Mouse (Mus musculus) spleen, postnatal 4 days (tissue): ENCODE results near the gene Mitf.

ENCODE experiments used
- DNase-seq, 2 experiments: peaks; one replicate each; pipeline ENCODE4 v3.0.0; 2022; ENCODE audit warnings: low spot score in 2 of 2

Gene Mitf

GRCm38 (mm10) chr6:97806781-97807743 lies at the start of gene Mitf:
TSS of gene Mitf (plus strand) at chr6:97807052.
- peak; percentile 84 to 91 for DNase-seq

GRCm38 (mm10) chr6:97757361-97757760 lies 49.5 kb upstream of the Mitf start:
- no peak for DNase-seq

- DNase-seq, result no peak
Observed at GRCm38 (mm10) chr6:97758884-97759283, 48.0 kb upstream of the Mitf start.

- peak; percentile 18 to 64 for DNase-seq
Observed at GRCm38 (mm10) chr6:97759301-97759700, 47.6 kb upstream of the Mitf start.

- no peak for DNase-seq
Observed at GRCm38 (mm10) chr6:97761326-97761725, 45.5 kb upstream of the Mitf start.

GRCm38 (mm10) chr6:97763970-97764369 lies 42.9 kb upstream of the Mitf start:
- no peak for DNase-seq

GRCm38 (mm10) chr6:97767836-97768235 lies 39.0 kb upstream of the Mitf start:
- DNase-seq, result no peak

- DNase-seq, result no peak
Observed at GRCm38 (mm10) chr6:97769549-97769948, 37.3 kb upstream of the Mitf start.

GRCm38 (mm10) chr6:97781316-97781715 lies 25.5 kb upstream of the Mitf start:
- DNase-seq, result no peak

- DNase-seq, result no peak
Observed at GRCm38 (mm10) chr6:97782291-97782690, 24.6 kb upstream of the Mitf start.

GRCm38 (mm10) chr6:97786871-97787270 lies 20.0 kb upstream of the Mitf start:
- no peak for DNase-seq

- no peak for DNase-seq
Observed at GRCm38 (mm10) chr6:97788361-97788974, 18.4 kb upstream of the Mitf start.

- no peak for DNase-seq
Observed at GRCm38 (mm10) chr6:97789700-97790099, 17.2 kb upstream of the Mitf start.

GRCm38 (mm10) chr6:97792104-97792503 lies 14.7 kb upstream of the Mitf start:
- no peak for DNase-seq

GRCm38 (mm10) chr6:97795175-97795574 lies 11.7 kb upstream of the Mitf start:
- no peak for DNase-seq

- no peak for DNase-seq
Observed at GRCm38 (mm10) chr6:97800615-97801014, 6.2 kb upstream of the Mitf start.

GRCm38 (mm10) chr6:97806051-97806450 lies 801 bp upstream of the Mitf start:
- DNase-seq, result no peak

- no peak for DNase-seq
Observed at GRCm38 (mm10) chr6:97814191-97814590, 7.3 kb downstream of the Mitf start.

GRCm38 (mm10) chr6:97815723-97816122 lies 8.9 kb downstream of the Mitf start:
- DNase-seq, result no peak

GRCm38 (mm10) chr6:97816806-97817205 lies 10.0 kb downstream of the Mitf start:
- DNase-seq, result no peak

GRCm38 (mm10) chr6:97818128-97818527 lies 11.3 kb downstream of the Mitf start:
- DNase-seq, result no peak

- no peak for DNase-seq
Observed at GRCm38 (mm10) chr6:97818948-97819347, 12.1 kb downstream of the Mitf start.

GRCm38 (mm10) chr6:97820505-97820904 lies 13.7 kb downstream of the Mitf start:
- no peak for DNase-seq
